Mouse (Mus musculus) granulocyte monocyte progenitor cell, adult 5-6 weeks (primary cell): ENCODE measurements around the gene Gsta4. TPM values are rescaled to one million over a fixed set of nuclear protein-coding genes. Genes with fewer than 3 reads are reported as not detected.

Source experiments
- ATAC-seq: replicated peaks from 2 replicates; pipeline ENCODE4 v1.8.0; 2016; ENCODE audit warnings: mild to moderate bottlenecking, moderate TSS enrichment, inconsistent platforms; ENCODE audit not compliant: poor library complexity, severe bottlenecking
- total RNA-seq, 2 experiments: library from RNA; stranded (forward) in 1 of 2; stranded (reverse) in 1 of 2; fragments of 200-712, 200-1000 nt in 1 of 2; fragments of >200 nt in 1 of 2; fragmentation: Nextera tagmentation in 1 of 2; gene quantifications; 2 replicates each; pipeline ENCODE4 v1.2.3; 2014 to 2017

Gene Gsta4
- total RNA-seq, 2 experiments from 2014 or later: 2.0 to 3.4 TPM

- peak; percentile 57 for ATAC-seq
These were observed 5.7 kb upstream of the Gsta4 start for GRCm38 (mm10) chr9:78176831-78177230.

- ATAC-seq: no peak
These were observed 4.4 kb upstream of the Gsta4 start for GRCm38 (mm10) chr9:78178197-78178596.

DNA sequence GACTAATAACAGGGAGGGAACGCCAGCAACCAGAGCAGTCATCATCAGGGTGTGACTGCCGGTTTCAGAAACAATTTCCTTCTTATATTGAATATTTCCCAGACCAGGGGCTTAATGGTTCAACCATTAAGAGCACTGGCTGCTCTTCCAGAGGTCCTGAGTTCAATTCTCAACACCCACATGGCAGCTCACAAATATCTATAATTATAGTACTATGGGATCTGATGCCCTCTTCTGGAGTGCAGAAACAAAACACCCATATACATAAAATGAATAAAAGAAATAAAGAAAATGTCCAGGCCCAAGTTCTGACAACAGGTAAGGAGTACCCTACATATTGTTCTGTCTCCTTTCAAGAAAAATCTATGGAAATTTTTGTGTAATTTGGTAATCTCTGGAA lies 3.5 kb upstream of the Gsta4 start:
- no peak for ATAC-seq

- ATAC-seq: no peak
These were observed 3.1 kb downstream of the Gsta4 start for GRCm38 (mm10) chr9:78185686-78186085.

- ATAC-seq: no peak
These were observed 6.3 kb downstream of the Gsta4 start for GRCm38 (mm10) chr9:78188910-78189309.

DNA sequence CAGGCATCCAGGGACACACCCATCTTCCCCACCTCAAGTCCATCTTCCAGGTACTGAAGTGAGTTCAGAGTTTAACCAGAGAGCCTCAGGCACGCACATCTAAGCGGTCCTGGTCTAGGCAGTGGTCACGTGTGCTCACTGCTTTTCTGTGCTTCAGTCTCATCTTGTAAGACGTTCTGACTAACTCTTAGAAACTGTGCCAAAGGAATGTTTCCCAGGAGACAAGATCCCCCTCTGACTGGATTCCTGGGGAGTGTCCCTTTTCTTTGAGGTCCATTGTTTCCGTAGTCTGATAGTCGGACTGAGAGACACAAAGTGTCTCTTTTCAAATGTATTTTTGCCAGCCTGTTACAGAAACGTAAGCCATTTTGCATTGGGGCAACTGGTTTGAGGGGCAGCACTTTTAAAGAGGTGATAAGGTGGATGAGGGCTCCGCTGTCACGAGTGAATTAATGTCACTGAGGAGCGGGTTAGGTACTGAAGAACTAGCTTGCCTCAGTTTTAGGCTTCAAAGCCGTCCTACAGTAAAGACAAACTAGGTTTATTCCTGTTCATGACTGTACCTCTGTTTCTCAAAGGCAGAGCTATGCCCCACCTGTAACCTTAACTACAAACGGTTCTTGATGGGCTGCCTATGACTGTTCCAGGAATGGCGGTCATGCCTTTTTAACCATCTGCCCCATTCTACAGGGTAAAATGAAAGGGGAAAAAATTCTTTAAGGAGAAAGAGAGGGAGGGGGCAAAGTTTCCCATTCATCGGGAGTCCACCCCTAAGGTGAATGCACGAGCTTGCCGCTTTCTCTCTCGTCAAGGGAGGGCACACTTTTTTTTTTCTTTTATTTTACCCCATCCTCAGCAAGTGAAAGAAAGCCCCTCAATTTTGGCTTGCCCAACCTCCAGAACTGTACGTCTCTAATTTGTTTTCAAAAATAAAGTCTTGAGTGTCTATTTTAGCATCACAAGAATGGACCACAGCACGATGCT lies 8.4 kb downstream of the Gsta4 start:
- no peak for ATAC-seq

- peak; percentile 82 for ATAC-seq
These were observed 9.2 kb downstream of the Gsta4 start for GRCm38 (mm10) chr9:78191736-78192135.

DNA sequence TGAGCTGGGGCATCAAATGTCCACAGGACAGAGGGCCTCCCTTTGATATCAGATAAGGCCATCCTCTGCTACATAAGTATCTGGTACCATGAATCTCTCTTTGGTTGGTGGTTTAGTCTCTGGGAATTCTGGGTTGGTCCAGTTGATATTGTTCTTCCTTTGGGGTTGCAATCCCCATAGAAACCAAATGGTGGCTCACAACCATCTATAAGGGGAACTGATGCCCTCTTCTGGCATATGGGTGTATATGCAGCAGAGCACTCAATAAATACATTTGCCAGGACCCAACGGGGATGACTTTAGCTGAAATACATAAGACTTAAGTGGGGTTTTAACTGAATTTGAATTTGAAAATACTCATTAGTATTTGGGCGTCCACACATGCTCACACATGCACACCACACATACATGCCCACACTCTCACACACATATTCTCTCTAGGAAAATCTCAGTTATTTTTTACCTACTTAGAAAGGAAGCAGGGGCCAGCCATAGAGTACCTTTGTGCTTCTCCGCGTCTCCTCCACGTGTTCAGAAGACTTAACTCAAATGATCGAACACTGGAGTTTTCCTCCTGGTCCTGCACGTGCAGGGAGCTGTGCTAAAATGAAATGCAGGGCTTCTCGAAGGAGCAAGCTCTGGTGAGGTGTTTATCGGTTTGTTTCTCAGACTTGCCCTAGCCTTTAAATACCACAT lies 11.5 kb downstream of the Gsta4 start:
- peak; percentile 84 for ATAC-seq

- ATAC-seq: no peak
These were observed 12.5 kb downstream of the Gsta4 start for GRCm38 (mm10) chr9:78195034-78195433.

DNA sequence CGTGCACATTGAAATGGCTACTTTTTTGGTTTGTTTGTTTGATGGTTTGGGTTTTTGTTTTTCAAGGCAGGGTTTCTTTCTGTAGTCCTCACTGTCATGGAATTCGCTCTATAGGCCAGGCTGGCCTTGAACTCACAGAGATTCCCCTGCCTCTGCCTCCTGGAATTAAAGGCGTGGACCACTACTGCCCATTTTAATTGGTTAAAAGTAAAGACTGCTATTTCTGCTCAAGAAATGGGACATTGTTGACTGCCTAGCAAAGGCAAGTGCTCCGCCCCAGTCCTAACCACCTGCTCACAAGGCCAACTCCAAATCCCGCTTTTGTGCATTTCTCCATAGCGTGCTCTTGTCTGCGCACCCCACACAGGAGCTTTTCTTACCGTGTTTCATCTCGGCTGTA lies 15.2 kb downstream of the Gsta4 start:
- ATAC-seq: no peak

DNA sequence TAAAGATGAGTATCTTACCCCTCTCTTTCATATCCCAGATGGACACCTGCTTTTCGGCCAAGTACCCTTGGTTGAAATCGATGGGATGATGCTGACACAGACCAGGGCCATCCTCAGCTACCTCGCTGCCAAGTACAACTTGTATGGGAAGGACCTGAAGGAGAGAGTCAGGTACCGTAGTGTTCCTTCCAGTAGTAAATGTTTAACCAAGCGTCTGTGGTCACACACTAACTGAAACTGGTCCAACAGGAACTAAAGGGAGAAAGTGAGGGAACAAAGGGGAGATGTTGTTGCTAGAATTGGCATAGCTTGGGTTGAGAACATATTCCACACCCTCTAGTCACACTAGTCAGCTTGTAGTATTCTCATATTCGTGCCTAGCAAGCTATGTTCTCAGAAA lies 21.6 kb downstream of the Gsta4 start:
- ATAC-seq: no peak

DNA sequence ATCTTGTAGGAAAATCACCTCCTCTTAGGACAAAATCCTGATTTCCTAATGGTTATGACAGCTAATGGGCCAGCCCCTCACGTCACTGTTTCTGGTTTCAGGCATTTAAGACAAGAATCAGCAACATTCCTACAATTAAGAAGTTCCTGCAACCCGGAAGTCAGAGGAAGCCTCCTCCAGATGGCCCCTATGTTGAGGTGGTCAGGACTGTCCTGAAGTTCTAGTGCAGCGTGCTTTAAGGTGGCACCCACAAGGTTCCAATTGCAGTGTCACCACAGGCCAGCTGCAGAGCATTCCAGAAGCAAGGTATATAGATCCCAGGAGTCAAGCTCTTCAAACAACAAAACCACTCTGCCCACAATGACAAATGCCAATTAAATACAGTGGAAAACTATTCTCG lies 26.4 kb downstream of the Gsta4 start:
- ATAC-seq: no peak

DNA sequence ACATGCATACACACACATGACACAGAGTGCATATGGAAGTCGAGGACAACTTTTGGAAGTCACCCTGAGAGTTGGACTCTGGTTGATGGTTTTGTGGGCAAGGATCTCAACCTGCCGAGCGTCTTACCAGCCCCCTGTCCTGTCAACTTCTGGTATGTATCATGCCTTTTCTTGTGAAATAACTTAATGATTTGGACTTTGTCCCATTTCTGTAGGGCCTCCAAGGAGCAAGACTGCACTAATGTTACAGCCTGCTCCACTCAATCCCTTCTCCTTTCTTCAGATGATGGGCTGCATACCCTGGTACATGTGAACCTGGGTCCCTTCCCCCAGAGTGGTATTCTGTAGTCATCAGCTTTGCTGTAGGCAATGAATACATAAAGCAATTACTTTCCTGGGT lies 27.5 kb downstream of the Gsta4 start:
- no peak for ATAC-seq

DNA sequence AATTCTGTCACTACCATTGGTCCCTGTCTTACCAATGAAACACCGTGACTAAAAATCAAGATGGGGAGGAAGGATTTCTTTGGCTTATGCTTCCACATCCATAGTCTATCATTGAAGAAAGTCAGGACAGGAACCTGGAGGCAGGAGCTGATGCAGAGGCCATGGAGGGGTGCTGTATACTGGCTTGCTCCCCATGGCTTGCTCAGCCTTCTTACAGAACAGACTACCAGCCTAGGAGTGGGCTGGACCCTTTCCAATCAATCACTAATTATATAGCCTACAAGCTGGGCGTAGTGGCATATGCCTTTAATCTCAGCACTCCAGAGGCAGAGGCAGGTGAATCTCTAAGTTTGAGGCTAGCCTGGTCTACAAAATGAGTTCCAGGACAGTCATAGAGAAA lies 28.2 kb downstream of the Gsta4 start:
- no peak for ATAC-seq

- ATAC-seq: no peak
These were observed 28.9 kb downstream of the Gsta4 start for GRCm38 (mm10) chr9:78211521-78211920.

- no peak for ATAC-seq
These were observed 29.9 kb downstream of the Gsta4 start for GRCm38 (mm10) chr9:78212341-78213049.

- no peak for ATAC-seq
These were observed 34.5 kb downstream of the Gsta4 start for GRCm38 (mm10) chr9:78217074-78217473.

DNA sequence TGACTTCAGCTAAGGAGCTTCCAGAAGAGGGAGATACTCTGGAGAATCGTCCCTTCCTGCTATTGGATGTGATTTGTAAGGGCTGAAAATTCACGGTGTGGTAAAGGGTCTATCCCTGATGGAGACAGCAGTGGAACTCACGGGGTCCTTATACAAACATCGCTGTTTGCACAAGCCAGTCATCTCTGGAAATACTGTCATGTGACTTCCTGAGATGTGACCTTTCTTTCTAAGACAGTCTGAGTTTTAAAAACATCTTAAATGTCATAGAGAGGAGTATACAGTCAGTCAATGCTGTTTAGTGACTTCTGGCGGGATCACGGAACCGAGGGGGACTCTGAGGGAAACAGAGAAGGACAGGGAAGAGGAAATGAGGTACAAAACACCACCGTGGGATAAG lies 40.0 kb downstream of the Gsta4 start:
- no peak for ATAC-seq

GRCm38 (mm10) chr9:78223221-78223902 lies 40.8 kb downstream of the Gsta4 start:
- ATAC-seq: no peak

GRCm38 (mm10) chr9:78224418-78224817 lies 41.8 kb downstream of the Gsta4 start:
- ATAC-seq: no peak
